Mouse (Mus musculus) heart, adult 11 months (tissue): ENCODE measurements around the gene Fbxl17.

Experiments used
- DNase-seq: peaks from one replicate; pipeline ENCODE4 v3.0.0; 2022

Fbxl17 gene

DNA sequence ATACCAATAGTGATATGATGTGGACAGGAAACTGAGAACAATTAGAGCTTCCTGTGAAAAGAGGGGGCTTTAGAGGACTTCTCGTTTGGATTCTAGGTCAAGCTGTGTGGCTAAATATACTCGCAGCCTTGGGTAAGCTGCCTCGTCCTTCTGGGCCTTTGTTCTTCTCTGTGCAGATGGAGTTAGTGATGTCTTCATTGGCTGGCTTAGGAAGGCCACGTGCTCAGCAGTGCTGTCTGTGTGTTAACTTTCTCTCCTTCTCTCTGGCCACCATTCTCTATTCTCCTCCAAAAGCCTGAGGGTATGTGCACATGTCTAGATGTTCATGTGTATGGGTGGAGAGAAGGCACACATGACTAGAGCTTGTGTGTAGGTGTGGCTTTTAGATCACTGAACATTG is 470.7 kb downstream of the Fbxl17 start:
- peak; percentile 22 for DNase-seq

- DNase-seq, result no peak
Observed at GRCm38 (mm10) chr17:63025238-63025637, 474.6 kb downstream of the Fbxl17 start.

DNA sequence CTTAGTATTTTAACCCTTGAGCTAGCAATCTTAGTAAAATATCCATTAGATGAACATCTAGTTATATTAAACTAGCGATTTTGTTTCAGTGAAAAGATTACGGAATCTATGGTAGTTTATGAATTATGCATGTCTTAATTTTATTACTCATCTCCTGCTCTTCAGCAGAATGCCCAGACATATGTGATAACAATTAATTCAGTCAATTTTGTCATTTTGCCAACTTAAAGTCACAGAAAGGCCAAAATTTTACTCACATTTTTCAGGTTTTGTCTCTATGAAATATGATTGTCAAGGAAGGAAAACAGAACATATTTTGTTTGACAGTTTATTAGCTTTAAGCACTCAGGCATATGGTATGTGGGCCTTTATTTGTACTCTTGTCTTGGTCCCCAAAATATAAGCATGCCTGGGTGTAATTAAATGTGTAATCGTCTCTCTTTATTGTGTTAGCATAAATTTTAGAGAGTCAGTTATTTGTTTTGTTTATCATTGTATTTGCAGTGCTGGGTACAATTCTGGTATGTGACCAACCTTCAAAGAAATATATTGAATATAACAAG is 482.1 kb downstream of the Fbxl17 start:
- no peak for DNase-seq

- no peak for DNase-seq
Observed at GRCm38 (mm10) chr17:63012571-63012923, 487.3 kb downstream of the Fbxl17 start.

- DNase-seq, result peak; percentile 98
Observed at GRCm38 (mm10) chr17:63011893-63012570, 487.8 kb downstream of the Fbxl17 start.

DNA sequence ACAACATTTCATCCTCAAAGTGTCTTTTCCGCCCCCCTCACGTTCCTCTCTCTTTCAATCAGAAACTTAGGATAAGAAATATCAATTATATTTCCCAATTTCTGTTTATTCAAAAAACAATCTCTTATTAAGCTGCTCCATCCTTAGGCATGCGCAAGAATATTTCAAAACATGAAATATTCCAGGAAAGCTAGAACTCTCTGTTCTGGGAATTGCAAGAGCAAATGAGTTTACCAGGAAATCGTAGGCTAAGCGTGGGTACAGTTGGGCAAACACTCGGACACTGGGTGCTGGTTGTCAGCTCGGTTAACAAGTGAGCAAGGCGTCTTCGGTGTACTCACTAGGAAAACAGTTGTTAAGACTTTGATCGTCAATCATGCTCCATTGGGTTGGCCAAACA is 489.0 kb downstream of the Fbxl17 start:
- peak; percentile 49 for DNase-seq

DNA sequence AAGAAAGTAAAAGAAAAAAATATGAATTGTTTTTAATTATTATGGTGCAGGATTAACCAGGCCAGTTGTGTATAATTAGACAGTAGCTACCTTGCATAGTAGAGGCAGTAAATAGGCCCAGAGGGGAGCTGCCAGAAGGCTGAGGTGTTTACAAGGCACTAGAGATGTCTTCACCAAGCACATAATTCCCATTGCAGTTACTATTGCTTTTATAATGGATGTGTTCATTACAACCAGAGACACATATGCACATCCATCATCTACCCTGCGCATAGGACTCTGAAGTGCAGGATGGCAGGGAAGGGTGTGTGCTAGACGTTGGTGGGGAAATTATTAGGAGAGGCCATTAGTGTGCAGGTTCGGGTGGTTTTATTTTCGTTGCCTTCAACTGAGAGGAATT is 491.0 kb downstream of the Fbxl17 start:
- DNase-seq, result peak; percentile 22

- peak; percentile 55 for DNase-seq
Observed at GRCm38 (mm10) chr17:63008277-63008676, 491.5 kb downstream of the Fbxl17 start.

GRCm38 (mm10) chr17:63007876-63008275 is 491.9 kb downstream of the Fbxl17 start:
- DNase-seq, result peak; percentile 74
